Comparison of ENCODE assay signal across 35 mouse cellular contexts in genomic region chr3:76251385-76251784, GRCm38 (mm10).
"Had no signal": no experiment of that assay in that cellular context is flagged by ENCODE, and none has a peak within 500 bp of the region (broad histone marks: within the 10 kb centered on the region; RNA-seq: fewer than 3 reads in every experiment).

No protein-coding gene starts in this region.

- H3K9ac ChIP-seq: heart, embryonic 12.5 days; heart, embryonic 13.5 days; heart, embryonic 15.5 days; hindbrain, embryonic 12.5 days; hindbrain, embryonic 13.5 days; hindbrain, embryonic 14.5 days; hindbrain, embryonic 15.5 days; intestine, embryonic 15.5 days; kidney, embryonic 15.5 days had no signal

- DNase-seq: heart, postnatal 10 days; heart, postnatal 14 days; heart, postnatal 36 days; heart, postnatal 4 days; kidney, adult 11 months; kidney, adult 18-20 months; kidney, adult 2 months; kidney, adult 8-10 months; kidney, adult 9 months; kidney, postnatal 10 days; kidney, postnatal 14 days; kidney, postnatal 25 days; kidney, postnatal 36 days; kidney, postnatal 4 days; layer of hippocampus, adult 9-11 months; layer of hippocampus, postnatal 36 days had no signal

- H3K27ac ChIP-seq: heart, embryonic 10.5 days; heart, embryonic 13.5 days; heart, embryonic 15.5 days; hindbrain, embryonic 10.5 days; hindbrain, embryonic 12.5 days; hindbrain, embryonic 13.5 days; hindbrain, embryonic 14.5 days; hindbrain, embryonic 15.5 days; hindbrain, postnatal 0 days; intestine, embryonic 15.5 days; kidney, embryonic 15.5 days; kidney, postnatal 0 days; layer of hippocampus, adult 2 months; left cerebral cortex, adult 2 months had no signal

- H3K4me2 ChIP-seq: heart, embryonic 11.5 days; heart, embryonic 12.5 days; heart, embryonic 13.5 days; heart, embryonic 15.5 days; hindbrain, embryonic 12.5 days; hindbrain, embryonic 13.5 days; hindbrain, embryonic 14.5 days; hindbrain, embryonic 15.5 days; intestine, embryonic 15.5 days; kidney, embryonic 15.5 days had no signal

- H3K9me3 ChIP-seq: heart, embryonic 10.5 days; heart, embryonic 12.5 days; heart, embryonic 13.5 days; heart, embryonic 15.5 days; hindbrain, embryonic 10.5 days; hindbrain, embryonic 12.5 days; hindbrain, embryonic 13.5 days; hindbrain, embryonic 15.5 days; intestine, embryonic 15.5 days; kidney, embryonic 15.5 days had no signal

- H3K27me3 ChIP-seq: heart, embryonic 12.5 days; heart, embryonic 13.5 days; heart, embryonic 15.5 days; hindbrain, embryonic 12.5 days; hindbrain, embryonic 13.5 days; hindbrain, embryonic 15.5 days; intestine, embryonic 15.5 days; kidney, embryonic 15.5 days had no signal

- H3K4me3 ChIP-seq: heart, embryonic 10.5 days; heart, embryonic 12.5 days; heart, embryonic 13.5 days; heart, embryonic 15.5 days; hindbrain, embryonic 10.5 days; hindbrain, embryonic 12.5 days; hindbrain, embryonic 13.5 days; hindbrain, embryonic 15.5 days; intestine, embryonic 15.5 days; kidney, embryonic 15.5 days; layer of hippocampus, adult 2 months; left cerebral cortex, adult 2 months had no signal

- H3K36me3 ChIP-seq: heart, embryonic 10.5 days; heart, embryonic 12.5 days; heart, embryonic 13.5 days; heart, embryonic 15.5 days; hindbrain, embryonic 10.5 days; hindbrain, embryonic 12.5 days; hindbrain, embryonic 13.5 days; hindbrain, embryonic 15.5 days; intestine, embryonic 15.5 days; kidney, embryonic 15.5 days had no signal

- ATAC-seq: hindbrain, embryonic 16.5 days; hindbrain, postnatal 0 days; inflammation-experienced regulatory T-cells, adult 6 months; intestine, embryonic 15.5 days; intestine, embryonic 16.5 days had no signal

- H3K4me1 ChIP-seq: heart, embryonic 10.5 days; heart, embryonic 12.5 days; heart, embryonic 13.5 days; heart, embryonic 15.5 days; hindbrain, embryonic 10.5 days; hindbrain, embryonic 12.5 days; hindbrain, embryonic 13.5 days; hindbrain, embryonic 15.5 days; intestine, embryonic 15.5 days; kidney, embryonic 15.5 days had no signal
